Mouse (Mus musculus) central nervous system, embryonic 18 days (tissue): ENCODE results near the gene 9030624G23Rik. TPM values are rescaled to one million over a fixed set of nuclear protein-coding genes. Genes with fewer than 3 reads are reported as not detected.

ENCODE experiments used
- polyA plus RNA-seq: library from polyadenylated mRNA; depleted of rRNA; stranded (reverse); fragments of >200 nt; gene quantifications from 2 replicates; pipeline ENCODE4 v1.2.3, GENCODE M21; 2012; rRNA removed

Gene 9030624G23Rik
- 1.9 and 2.0 TPM in 2 replicates for polyA plus RNA-seq

GRCm38 (mm10) chr12:24097108-24097520 is at the start of gene 9030624G23Rik:
TSS of gene 9030624G23Rik (minus strand) at chr12:24097246.

